Mouse (Mus musculus) adipocyte (in vitro differentiated cells): ENCODE measurements around the gene Rbm47.

Source experiments
- DNase-seq: peaks from one replicate; pipeline ENCODE4 v3.0.0-alpha.2; 2016; ENCODE audit warnings: low spot score

Gene Rbm47

GRCm38 (mm10) chr5:66128948-66129347 is 44.0 kb downstream of the Rbm47 start:
- DNase-seq, result no peak

- DNase-seq, result no peak
Observed at GRCm38 (mm10) chr5:66125418-66125817, 47.5 kb downstream of the Rbm47 start.

- no peak for DNase-seq
Observed at GRCm38 (mm10) chr5:66124931-66125330, 48.0 kb downstream of the Rbm47 start.

GRCm38 (mm10) chr5:66124089-66124400 is 48.9 kb downstream of the Rbm47 start:
- no peak for DNase-seq

GRCm38 (mm10) chr5:66123295-66124088 is 49.4 kb downstream of the Rbm47 start:
- DNase-seq, result no peak

GRCm38 (mm10) chr5:66121255-66121654 is 51.7 kb downstream of the Rbm47 start:
- no peak for DNase-seq

- DNase-seq, result no peak
Observed at GRCm38 (mm10) chr5:66114751-66115150, 58.2 kb downstream of the Rbm47 start.

GRCm38 (mm10) chr5:66114208-66114607 is 58.7 kb downstream of the Rbm47 start:
- DNase-seq, result peak; percentile 57

GRCm38 (mm10) chr5:66112059-66112458 is 60.9 kb downstream of the Rbm47 start:
- no peak for DNase-seq

GRCm38 (mm10) chr5:66106372-66106771 is 66.5 kb downstream of the Rbm47 start:
- DNase-seq, result no peak

GRCm38 (mm10) chr5:66105946-66106345 is 67.0 kb downstream of the Rbm47 start:
- DNase-seq, result peak; percentile 89

GRCm38 (mm10) chr5:66105366-66105765 is 67.6 kb downstream of the Rbm47 start:
- no peak for DNase-seq

GRCm38 (mm10) chr5:66103386-66103785 is 69.5 kb downstream of the Rbm47 start:
- DNase-seq, result no peak

GRCm38 (mm10) chr5:66102821-66103220 is 70.1 kb downstream of the Rbm47 start:
- DNase-seq, result no peak

- peak; percentile 69 for DNase-seq
Observed at GRCm38 (mm10) chr5:66101577-66101976, 71.3 kb downstream of the Rbm47 start.

GRCm38 (mm10) chr5:66100322-66100721 is 72.6 kb downstream of the Rbm47 start:
- DNase-seq, result no peak

GRCm38 (mm10) chr5:66098094-66098871 is 74.6 kb downstream of the Rbm47 start:
- DNase-seq, result no peak

- no peak for DNase-seq
Observed at GRCm38 (mm10) chr5:66096081-66096480, 76.8 kb downstream of the Rbm47 start.

GRCm38 (mm10) chr5:66095166-66095565 is 77.8 kb downstream of the Rbm47 start:
- peak; percentile 72 for DNase-seq

GRCm38 (mm10) chr5:66090037-66090436 is 82.9 kb downstream of the Rbm47 start:
- DNase-seq, result peak; percentile 96

- DNase-seq, result no peak
Observed at GRCm38 (mm10) chr5:66089600-66089999, 83.3 kb downstream of the Rbm47 start.

GRCm38 (mm10) chr5:66088902-66089295 is 84.0 kb downstream of the Rbm47 start:
- DNase-seq, result peak; percentile 69

- DNase-seq, result peak; percentile 39
Observed at GRCm38 (mm10) chr5:66088247-66088901, 84.5 kb downstream of the Rbm47 start.
